Mouse (Mus musculus): ENCODE results near the gene Gm11060.

Gm11060 gene

GRCm38 (mm10) chr2:105141371-105141770 lies 49.6 kb downstream of the Gm11060 start:
- no peak for DNase-seq (ENCODE audit: low read depth in 1 of 2, low spot score in 2 of 2)
